Mouse (Mus musculus): ENCODE results near the gene Ifih1. TPM values are rescaled to one million over a fixed set of nuclear protein-coding genes. Genes with fewer than 3 reads are reported as not detected.

The Ifih1 gene
- total and polyA plus RNA-seq, 2 experiments from 2014 or later = 1.2 to 1.3 TPM

- no peak for TF ChIP-seq CTCF (IDR thresholded peaks at IDR 0.05)
Measured at GRCm38 (mm10) chr2:62603530-62603929, 42.5 kb downstream of the Ifih1 start.

GRCm38 (mm10) chr2:62596586-62596985, 49.5 kb downstream of the Ifih1 start:
- H3K36me3 ChIP-seq (ENCODE audit: insufficient read depth, low read length) = no peaks in the 10 kb centered on the region
- H3K4me3 ChIP-seq (ENCODE audit: low read depth, low read length) = no peak overlapping the region
- no peak overlapping the region for H3K27ac ChIP-seq (ENCODE audit: low read depth, low read length)
- no peaks in the 10 kb centered on the region for H3K4me1 ChIP-seq (ENCODE audit: insufficient read depth, low read length)
- no peaks in the 10 kb centered on the region for H3K9me3 ChIP-seq (ENCODE audit: low read length)
- ATAC-seq (ENCODE audit: low FRiP score) = no peak
- H3K9ac ChIP-seq (replicated peaks; ENCODE audit: low read length, poor library complexity, severe bottlenecking) = no peak overlapping the region
- no peak for TF ChIP-seq CTCF (IDR thresholded peaks at IDR 0.05)
- no peaks in the 10 kb centered on the region for H3K27me3 ChIP-seq (ENCODE audit: insufficient read depth, low read length)
- no peak for DNase-seq (ENCODE audit: low spot score)
- 85% methylated on average over 5 of the region's 5 CpGs for WGBS
- H3K4me2 ChIP-seq (ENCODE audit: low read depth, low read length, poor library complexity, severe bottlenecking) = no peak overlapping the region

More at GRCm38 (mm10) chr2:62603530-62603929, 42.5 kb downstream of the Ifih1 start:
- 85% methylated on average over 5 of the region's 5 CpGs for WGBS
- no peaks in the 10 kb centered on the region for H3K9me3 ChIP-seq (ENCODE audit: low read length)
- no peak overlapping the region for H3K27ac ChIP-seq (ENCODE audit: low read depth, low read length)
- no peak overlapping the region for H3K4me2 ChIP-seq (ENCODE audit: low read depth, low read length, poor library complexity, severe bottlenecking)
- DNase-seq (ENCODE audit: low spot score) = no peak
- no peak overlapping the region for H3K4me3 ChIP-seq (ENCODE audit: low read depth, low read length)
- ATAC-seq (ENCODE audit: low FRiP score) = no peak
- no peaks in the 10 kb centered on the region for H3K36me3 ChIP-seq (ENCODE audit: insufficient read depth, low read length)
- no peak overlapping the region for H3K9ac ChIP-seq (replicated peaks; ENCODE audit: low read length, poor library complexity, severe bottlenecking)
- H3K27me3 ChIP-seq (ENCODE audit: insufficient read depth, low read length) = no peaks in the 10 kb centered on the region
- H3K4me1 ChIP-seq (ENCODE audit: insufficient read depth, low read length) = no peaks in the 10 kb centered on the region

GRCm38 (mm10) chr2:62594491-62594890, 51.6 kb downstream of the Ifih1 start:
- Histone ChIP-seq H3K36me3 (ENCODE audit: insufficient read depth, low read length) (no peaks in the 10 kb centered on the region), H3K4me1 (ENCODE audit: insufficient read depth, low read length) (no peaks in the 10 kb centered on the region), H3K9me3 (ENCODE audit: low read length) (no peaks in the 10 kb centered on the region), H3K9ac (replicated peaks; ENCODE audit: low read length, poor library complexity, severe bottlenecking) (no peak overlapping the region), H3K27ac (ENCODE audit: low read depth, low read length) (no peak overlapping the region), H3K4me2 (ENCODE audit: low read depth, low read length, poor library complexity, severe bottlenecking) (no peak overlapping the region), H3K27me3 (ENCODE audit: insufficient read depth, low read length) (no peaks in the 10 kb centered on the region), H3K4me3 (ENCODE audit: low read depth, low read length) (no peak overlapping the region)
- TF ChIP-seq CTCF (IDR thresholded peaks at IDR 0.05) = no peak
- ATAC-seq (ENCODE audit: low FRiP score) (no peak), DNase-seq (ENCODE audit: low spot score) (no peak)
- WGBS = 92% methylated on average over 2 of the region's 2 CpGs

GRCm38 (mm10) chr2:62591555-62591954, 54.5 kb downstream of the Ifih1 start:
- Histone ChIP-seq H3K9ac (replicated peaks; ENCODE audit: low read length, poor library complexity, severe bottlenecking) (no peak overlapping the region), H3K27ac (ENCODE audit: low read depth, low read length) (no peak overlapping the region), H3K4me2 (ENCODE audit: low read depth, low read length, poor library complexity, severe bottlenecking) (no peak overlapping the region), H3K4me1 (ENCODE audit: insufficient read depth, low read length) (no peaks in the 10 kb centered on the region), H3K27me3 (ENCODE audit: insufficient read depth, low read length) (no peaks in the 10 kb centered on the region), H3K9me3 (ENCODE audit: low read length) (no peaks in the 10 kb centered on the region), H3K36me3 (ENCODE audit: insufficient read depth, low read length) (no peaks in the 10 kb centered on the region), H3K4me3 (ENCODE audit: low read depth, low read length) (no peak overlapping the region)
- 85% methylated on average over 3 of the region's 3 CpGs for WGBS
- TF ChIP-seq CTCF (IDR thresholded peaks at IDR 0.05) = no peak
- ATAC-seq (ENCODE audit: low FRiP score) (no peak), DNase-seq (ENCODE audit: low spot score) (no peak)

GRCm38 (mm10) chr2:62589333-62589732, 56.7 kb downstream of the Ifih1 start:
- ATAC-seq (ENCODE audit: low FRiP score) = no peak
- Histone ChIP-seq H3K4me2 (ENCODE audit: low read depth, low read length, poor library complexity, severe bottlenecking) (no peak overlapping the region), H3K4me3 (ENCODE audit: low read depth, low read length) (no peak overlapping the region), H3K9me3 (ENCODE audit: low read length) (no peaks in the 10 kb centered on the region), H3K9ac (replicated peaks; ENCODE audit: low read length, poor library complexity, severe bottlenecking) (no peak overlapping the region), H3K4me1 (ENCODE audit: insufficient read depth, low read length) (no peaks in the 10 kb centered on the region), H3K36me3 (ENCODE audit: insufficient read depth, low read length) (no peaks in the 10 kb centered on the region), H3K27me3 (ENCODE audit: insufficient read depth, low read length) (no peaks in the 10 kb centered on the region), H3K27ac (ENCODE audit: low read depth, low read length) (no peak overlapping the region)
- no peak for TF ChIP-seq CTCF (IDR thresholded peaks at IDR 0.05)
- no peak for DNase-seq (ENCODE audit: low spot score)
- 87% methylated on average over 4 of the region's 4 CpGs for WGBS

- Histone ChIP-seq H3K4me2 (ENCODE audit: low read depth, low read length, poor library complexity, severe bottlenecking) (no peak overlapping the region), H3K4me3 (ENCODE audit: low read depth, low read length) (no peak overlapping the region), H3K27me3 (ENCODE audit: insufficient read depth, low read length) (no peaks in the 10 kb centered on the region), H3K9me3 (ENCODE audit: low read length) (no peaks in the 10 kb centered on the region), H3K4me1 (ENCODE audit: insufficient read depth, low read length) (no peaks in the 10 kb centered on the region), H3K9ac (replicated peaks; ENCODE audit: low read length, poor library complexity, severe bottlenecking) (no peak overlapping the region), H3K27ac (ENCODE audit: low read depth, low read length) (no peak overlapping the region), H3K36me3 (ENCODE audit: insufficient read depth, low read length) (no peaks in the 10 kb centered on the region)
- no peak for TF ChIP-seq CTCF (IDR thresholded peaks at IDR 0.05)
- no peak for DNase-seq (ENCODE audit: low spot score)
- no peak for ATAC-seq (ENCODE audit: low FRiP score)
- WGBS = 90% methylated on average over 5 of the region's 5 CpGs
Measured at GRCm38 (mm10) chr2:62585769-62586168, 60.3 kb downstream of the Ifih1 start.

All from midbrain, postnatal 0 days (tissue).